Mouse (Mus musculus) gonadal fat pad, adult 2 months (tissue): ENCODE results near the gene Nfkb1. TPM values are rescaled to one million over a fixed set of nuclear protein-coding genes. Genes with fewer than 3 reads are reported as not detected.

ENCODE experiments used
- DNase-seq: peaks from one replicate; pipeline ENCODE4 v3.0.0-alpha.2; 2012; ENCODE audit warnings: low read depth
- polyA plus RNA-seq: library from polyadenylated mRNA; depleted of rRNA; stranded (reverse); fragments of >200 nt; gene quantifications from 2 replicates; pipeline ENCODE4 v1.2.3, GENCODE M21; 2012

Gene Nfkb1
- polyA plus RNA-seq, 1 experiment = 48.3 TPM

GRCm38 (mm10) chr3:135630430-135631095, 60.8 kb downstream of the Nfkb1 start:
- DNase-seq = no peak

GRCm38 (mm10) chr3:135629830-135630355, 61.5 kb downstream of the Nfkb1 start:
- no peak for DNase-seq

GRCm38 (mm10) chr3:135628706-135629169, 62.6 kb downstream of the Nfkb1 start:
- no peak for DNase-seq

GRCm38 (mm10) chr3:135628000-135628705, 63.2 kb downstream of the Nfkb1 start:
- DNase-seq = no peak

GRCm38 (mm10) chr3:135625290-135625689, 66.1 kb downstream of the Nfkb1 start:
- no peak for DNase-seq

- no peak for DNase-seq
These were observed 74.6 kb downstream of the Nfkb1 start for GRCm38 (mm10) chr3:135616730-135617129.

GRCm38 (mm10) chr3:135614376-135614775, 77.0 kb downstream of the Nfkb1 start:
- no peak for DNase-seq

- DNase-seq = no peak
These were observed 81.1 kb downstream of the Nfkb1 start for GRCm38 (mm10) chr3:135610221-135610620.

- no peak for DNase-seq
These were observed 83.5 kb downstream of the Nfkb1 start for GRCm38 (mm10) chr3:135607660-135608473.

GRCm38 (mm10) chr3:135607021-135607420, 84.3 kb downstream of the Nfkb1 start:
- no peak for DNase-seq

GRCm38 (mm10) chr3:135606592-135606991, 84.8 kb downstream of the Nfkb1 start:
- DNase-seq = no peak

- DNase-seq = no peak
These were observed 85.9 kb downstream of the Nfkb1 start for GRCm38 (mm10) chr3:135605474-135605873.

GRCm38 (mm10) chr3:135604626-135605417, 86.5 kb downstream of the Nfkb1 start:
- no peak for DNase-seq

- DNase-seq = no peak
These were observed 88.6 kb downstream of the Nfkb1 start for GRCm38 (mm10) chr3:135602731-135603130.

- no peak for DNase-seq
These were observed 93.0 kb downstream of the Nfkb1 start for GRCm38 (mm10) chr3:135598355-135598754.

- DNase-seq = no peak
These were observed 94.3 kb downstream of the Nfkb1 start for GRCm38 (mm10) chr3:135597014-135597413.

- DNase-seq = no peak
These were observed 97.0 kb downstream of the Nfkb1 start for GRCm38 (mm10) chr3:135594238-135594917.

- no peak for DNase-seq
These were observed 99.3 kb downstream of the Nfkb1 start for GRCm38 (mm10) chr3:135592011-135592410.

GRCm38 (mm10) chr3:135591376-135591775, 100.0 kb downstream of the Nfkb1 start:
- DNase-seq = no peak

- DNase-seq = no peak
These were observed 100.9 kb downstream of the Nfkb1 start for GRCm38 (mm10) chr3:135590471-135590870.

- no peak for DNase-seq
These were observed 104.9 kb downstream of the Nfkb1 start for GRCm38 (mm10) chr3:135586471-135586880.
